Mouse (Mus musculus): ENCODE measurements around the gene Bend3. TPM values are rescaled to one million over a fixed set of nuclear protein-coding genes. Genes with fewer than 3 reads are reported as not detected.

Gene Bend3
- total and polyA plus RNA-seq, 2 experiments from 2014 or later = 1.5 to 10.7 TPM

- H3K4me3 ChIP-seq (ENCODE audit: low read length) = no peak overlapping the region
- H3K36me3 ChIP-seq (ENCODE audit: insufficient read depth, low read length) = no peaks in the 10 kb centered on the region
- H3K27ac ChIP-seq = no peak overlapping the region
- no peak for DNase-seq (ENCODE audit: low spot score)
- H3K4me1 ChIP-seq (ENCODE audit: insufficient read depth, low read length) = no peaks in the 10 kb centered on the region
- H3K4me2 ChIP-seq (ENCODE audit: low read depth, low read length) = no peak overlapping the region
- no peak overlapping the region for H3K9ac ChIP-seq (replicated peaks; ENCODE audit: low read length)
- H3K9me3 ChIP-seq (ENCODE audit: low read length) = no peaks in the 10 kb centered on the region
- TF ChIP-seq CTCF (IDR thresholded peaks at IDR 0.05; ENCODE audit: low read depth) = no peak
- no peaks in the 10 kb centered on the region for H3K27me3 ChIP-seq (ENCODE audit: insufficient read depth, low read length)
- WGBS = 86% methylated on average over 5 of the region's 5 CpGs
- ATAC-seq = no peak
These were observed 79.1 kb downstream of the Bend3 start for GRCm38 (mm10) chr10:43557630-43558165.

- WGBS = 76% methylated on average over 11 of the region's 11 CpGs
- no peak for TF ChIP-seq CTCF (IDR thresholded peaks at IDR 0.05; ENCODE audit: low read depth)
- ATAC-seq = no peak
These were observed 80.7 kb downstream of the Bend3 start for GRCm38 (mm10) chr10:43559313-43559712.

GRCm38 (mm10) chr10:43560765-43561164 is 82.1 kb downstream of the Bend3 start:
- no peaks in the 10 kb centered on the region for H3K9me3 ChIP-seq (ENCODE audit: low read length)
- DNase-seq (ENCODE audit: low spot score) (no peak), ATAC-seq (no peak)
- no peaks in the 10 kb centered on the region for H3K27me3 ChIP-seq (ENCODE audit: insufficient read depth, low read length)
- no peaks in the 10 kb centered on the region for H3K36me3 ChIP-seq (ENCODE audit: insufficient read depth, low read length)
- no peak overlapping the region for H3K9ac ChIP-seq (replicated peaks; ENCODE audit: low read length)
- WGBS = 31% methylated on average over 2 of the region's 2 CpGs
- no peak overlapping the region for H3K4me2 ChIP-seq (ENCODE audit: low read depth, low read length)
- H3K4me1 ChIP-seq (ENCODE audit: insufficient read depth, low read length) = no peaks in the 10 kb centered on the region
- TF ChIP-seq CTCF (IDR thresholded peaks at IDR 0.05; ENCODE audit: low read depth) = peak; percentile 39
- no peak overlapping the region for H3K27ac ChIP-seq
- H3K4me3 ChIP-seq (ENCODE audit: low read length) = no peak overlapping the region

More at GRCm38 (mm10) chr10:43559313-43559712, 80.7 kb downstream of the Bend3 start:
- no peaks in the 10 kb centered on the region for H3K27me3 ChIP-seq (ENCODE audit: insufficient read depth, low read length)
- no peak overlapping the region for H3K4me2 ChIP-seq (ENCODE audit: low read depth, low read length)
- no peaks in the 10 kb centered on the region for H3K9me3 ChIP-seq (ENCODE audit: low read length)
- DNase-seq (ENCODE audit: low spot score) = no peak
- H3K4me3 ChIP-seq (ENCODE audit: low read length) = no peak overlapping the region
- H3K9ac ChIP-seq (replicated peaks; ENCODE audit: low read length) = no peak overlapping the region
- H3K4me1 ChIP-seq (ENCODE audit: insufficient read depth, low read length) = no peaks in the 10 kb centered on the region
- no peak overlapping the region for H3K27ac ChIP-seq
- no peaks in the 10 kb centered on the region for H3K36me3 ChIP-seq (ENCODE audit: insufficient read depth, low read length)

- no peak overlapping the region for H3K4me3 ChIP-seq (ENCODE audit: low read length)
- 83% methylated on average over 2 of the region's 2 CpGs for WGBS
- no peak for ATAC-seq
- no peaks in the 10 kb centered on the region for H3K36me3 ChIP-seq (ENCODE audit: insufficient read depth, low read length)
- H3K27ac ChIP-seq = no peak overlapping the region
- no peak; the same call in 1 of the 2 replicates for TF ChIP-seq CTCF (IDR thresholded peaks at IDR 0.05; ENCODE audit: low read depth)
- H3K9me3 ChIP-seq (ENCODE audit: low read length) = no peaks in the 10 kb centered on the region
- H3K4me2 ChIP-seq (ENCODE audit: low read depth, low read length) = no peak overlapping the region
- H3K27me3 ChIP-seq (ENCODE audit: insufficient read depth, low read length) = no peaks in the 10 kb centered on the region
- H3K4me1 ChIP-seq (ENCODE audit: insufficient read depth, low read length) = no peaks in the 10 kb centered on the region
- H3K9ac ChIP-seq (replicated peaks; ENCODE audit: low read length) = no peak overlapping the region
- DNase-seq (ENCODE audit: low spot score) = no peak
These were observed 82.7 kb downstream of the Bend3 start for GRCm38 (mm10) chr10:43561311-43561710.

Other genes starting within 250 kb of the Bend3 start
- 6.3 and 30.1 TPM in 2 replicates for gene Gm9803, start 45.3 kb downstream of the Bend3 start, total RNA-seq (2014; rRNA removed)
- 18.1 and 18.9 TPM in 2 replicates for gene Gm9803, start 45.3 kb downstream of the Bend3 start, polyA plus RNA-seq (2015; fragmentation: Nextera tagmentation; extraction: Ambion mirVana)
- 17.7 and 19.6 TPM in 2 replicates for gene 1700021F05Rik, start 62.2 kb downstream of the Bend3 start, total RNA-seq (2014; rRNA removed)
- 77.1 and 80.3 TPM in 2 replicates for gene 1700021F05Rik, start 62.2 kb downstream of the Bend3 start, polyA plus RNA-seq (2015; fragmentation: Nextera tagmentation; extraction: Ambion mirVana)
- 322 and 324 TPM in 2 replicates for gene Cd24a, start 99.5 kb downstream of the Bend3 start, total RNA-seq (2014; rRNA removed)
- gene Cd24a, start 99.5 kb downstream of the Bend3 start, polyA plus RNA-seq (2015; fragmentation: Nextera tagmentation; extraction: Ambion mirVana) = 258 and 286 TPM in 2 replicates

All from hindbrain, postnatal 0 days (tissue).